Mouse (Mus musculus) kidney, adult 2 months (tissue): ENCODE data around the gene Fads2.

Experiments
- CTCF ChIP-seq: fragments of 200-500 bp; conservative IDR thresholded peaks from 2 replicates; pipeline ENCODE4 v1.5.1; 2011; ENCODE audit warnings: low read depth, mild to moderate bottlenecking, control low read depth, low read length, moderate library complexity, mixed read lengths; ENCODE audit not compliant: insufficient read depth, insufficient read length
- POLR2A ChIP-seq: fragments of 200-500 bp; IDR thresholded peaks from one replicate; pipeline ENCODE4 v1.6.1; 2011; ENCODE audit warnings: low read depth, low read length, control low read depth

- TF ChIP-seq CTCF = no peak
- no peak for TF ChIP-seq POLR2A
Measured at GRCm38 (mm10) chr19:10038910-10039309, 62.6 kb downstream of the Fads2 start.
